Mouse (Mus musculus): Measurements from ENCODE around the gene Trim14. TPM values are rescaled to one million over a fixed set of nuclear protein-coding genes. Genes with fewer than 3 reads are reported as not detected.

Gene Trim14
- polyA plus RNA-seq, 1 experiment from 2014 or later, result 1.2 TPM

DNA sequence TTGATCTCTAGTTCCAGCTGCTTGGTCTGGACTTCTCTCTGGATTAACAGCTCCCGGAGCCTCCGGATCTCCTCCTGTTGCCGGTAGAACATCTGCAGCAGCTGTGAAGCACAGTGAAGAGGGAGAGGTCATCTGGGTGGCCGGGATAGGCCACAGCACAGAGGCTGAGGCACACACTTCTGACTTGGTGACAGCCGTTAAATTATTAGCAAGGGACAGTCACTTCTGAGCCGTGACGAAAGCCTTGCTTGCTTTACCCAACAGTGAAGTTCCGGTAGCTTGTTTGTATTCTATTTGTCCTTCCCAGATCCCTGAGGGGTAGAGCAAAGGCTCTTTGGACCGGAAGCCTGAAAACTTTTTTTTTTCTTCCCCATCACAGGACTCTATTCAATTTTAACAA lies 3.2 kb upstream of the Trim14 start:
- Histone ChIP-seq H3K4me1 (peaks cover 14% of the 10 kb centered on the region), H3K36me3 (no peaks in the 10 kb centered on the region), H3K27me3 (peaks cover 47% of the 10 kb centered on the region), H3K27ac (no peak overlapping the region), H3K9me3 (no peaks in the 10 kb centered on the region), H3K9ac (no peak overlapping the region), H3K4me2 (replicated peaks) (no peak overlapping the region), H3K4me3 (no peak overlapping the region)
- WGBS, result 52% methylated on average over 9 of the region's 9 CpGs
- no peak for ATAC-seq (ENCODE audit: low FRiP score, low read depth)

DNA sequence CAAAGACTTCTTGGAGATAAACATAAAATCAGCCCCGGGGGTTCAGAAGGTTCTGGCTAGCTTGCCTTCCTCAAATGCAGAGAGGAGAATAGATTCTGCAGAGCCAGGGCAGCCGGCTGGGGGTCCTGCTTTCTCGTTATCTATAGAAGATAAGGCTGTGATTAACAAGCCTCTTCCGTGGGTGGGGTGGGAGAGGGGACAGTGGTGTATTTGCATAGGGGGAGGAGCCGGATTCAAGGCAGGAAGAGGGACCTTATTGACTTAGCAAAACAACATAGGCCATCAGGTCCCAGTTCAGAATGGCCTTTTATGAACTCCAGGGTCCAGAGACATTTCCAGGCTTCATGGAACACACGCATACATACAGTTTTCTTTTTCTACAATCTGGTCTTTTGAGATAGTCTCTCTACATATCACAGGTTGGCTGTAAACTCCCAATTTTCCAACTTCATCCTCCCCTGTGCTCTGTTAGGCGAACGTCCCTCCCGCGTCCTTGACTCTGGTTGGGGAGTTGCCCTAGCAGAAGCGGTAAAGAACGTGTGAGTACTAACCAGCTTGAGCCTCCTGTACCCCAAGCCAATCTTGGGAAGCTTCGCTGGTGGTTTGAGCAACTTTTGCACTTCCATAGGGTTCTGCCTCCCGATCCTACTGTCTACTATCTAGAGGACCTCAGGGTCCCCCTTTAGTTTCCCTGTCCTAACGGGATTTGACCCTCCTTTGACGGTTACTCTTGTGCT lies 679 bp downstream of the Trim14 start:
- Histone ChIP-seq H3K36me3 (no peaks in the 10 kb centered on the region), H3K27ac (no peak overlapping the region), H3K4me2 (replicated peaks) (peak overlapping the region; percentile 83), H3K4me1 (peaks cover 17% of the 10 kb centered on the region), H3K27me3 (peaks cover 72% of the 10 kb centered on the region), H3K9ac (peak overlapping the region; percentile 65), H3K9me3 (no peaks in the 10 kb centered on the region), H3K4me3 (peak overlapping the region; percentile 58)
- no peak for ATAC-seq (ENCODE audit: low FRiP score, low read depth)
- 8% methylated on average over 16 of the region's 16 CpGs for WGBS

DNA sequence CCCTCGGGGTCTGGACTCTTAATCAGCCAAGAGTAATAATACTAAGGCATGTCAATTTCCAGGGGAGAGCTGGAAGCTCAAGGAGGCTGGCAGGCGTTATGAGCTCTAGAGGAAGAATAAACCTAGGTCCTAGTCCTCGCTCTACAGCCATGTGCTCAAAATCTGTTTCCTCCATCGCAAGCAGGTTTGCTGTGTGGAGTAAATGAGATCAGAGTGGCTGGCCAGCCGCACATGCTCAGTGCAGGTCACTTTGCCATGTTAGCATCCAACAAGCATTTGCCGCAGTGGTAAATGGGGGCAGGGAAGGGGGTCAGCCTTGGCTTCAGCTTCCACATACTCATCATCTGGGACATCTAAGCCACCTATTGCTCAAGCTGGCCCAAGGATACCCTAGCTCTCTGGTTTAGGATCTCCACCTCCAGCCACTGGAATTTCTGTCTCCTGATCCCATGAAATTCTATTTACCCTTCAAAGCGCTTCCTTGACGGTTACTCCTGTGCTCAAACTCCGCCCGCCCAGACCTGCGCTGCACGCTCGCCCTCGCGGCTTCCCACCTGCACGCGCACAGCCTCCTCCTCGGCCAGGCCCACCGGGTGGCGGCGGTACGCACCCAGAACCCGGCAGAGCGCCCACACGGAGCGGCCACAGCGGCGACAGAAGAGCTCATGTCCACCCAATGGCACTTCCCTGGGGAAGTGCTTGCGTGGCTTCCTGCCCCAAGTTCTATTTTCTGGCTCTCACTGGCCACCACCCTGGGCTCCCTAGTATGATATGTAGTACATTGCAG lies 1.8 kb downstream of the Trim14 start:
- peak overlapping the region; percentile 33 for H3K4me3 ChIP-seq
- no peak overlapping the region for H3K9ac ChIP-seq
- 9% methylated on average over 29 of the region's 29 CpGs for WGBS
- H3K4me1 ChIP-seq, result peaks cover 17% of the 10 kb centered on the region
- H3K36me3 ChIP-seq, result no peaks in the 10 kb centered on the region
- no peak for ATAC-seq (ENCODE audit: low FRiP score, low read depth)
- no peak overlapping the region for H3K27ac ChIP-seq
- H3K4me2 ChIP-seq (replicated peaks), result peak overlapping the region; percentile 59
- H3K9me3 ChIP-seq, result no peaks in the 10 kb centered on the region
- H3K27me3 ChIP-seq, result peaks cover 71% of the 10 kb centered on the region

DNA sequence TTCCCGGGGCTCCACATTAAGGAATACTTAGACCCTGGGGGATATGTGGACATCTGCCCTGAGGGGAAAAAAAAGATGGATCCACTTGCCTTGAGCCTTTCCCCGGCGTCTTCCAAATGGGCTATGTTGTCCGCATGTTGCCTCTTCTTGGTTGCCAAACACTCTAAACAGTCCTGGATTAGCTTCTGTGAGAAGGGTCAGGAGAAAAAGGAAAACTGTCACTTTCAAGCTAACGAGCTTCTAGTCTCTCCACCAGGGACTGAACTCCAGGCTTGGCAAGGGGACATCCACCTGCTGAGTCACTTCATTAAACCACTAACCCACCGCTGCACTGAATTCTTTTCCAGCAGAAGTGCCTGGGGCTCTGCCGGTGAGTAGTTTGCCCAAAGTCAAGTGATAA lies 3.0 kb downstream of the Trim14 start:
- Histone ChIP-seq H3K4me2 (replicated peaks) (no peak overlapping the region), H3K27me3 (peaks cover 62% of the 10 kb centered on the region), H3K4me1 (peaks cover 17% of the 10 kb centered on the region), H3K36me3 (no peaks in the 10 kb centered on the region), H3K9me3 (no peaks in the 10 kb centered on the region), H3K4me3 (no peak overlapping the region), H3K27ac (no peak overlapping the region), H3K9ac (no peak overlapping the region)
- ATAC-seq (ENCODE audit: low FRiP score, low read depth), result no peak
- 69% methylated on average over 7 of the region's 7 CpGs for WGBS

DNA sequence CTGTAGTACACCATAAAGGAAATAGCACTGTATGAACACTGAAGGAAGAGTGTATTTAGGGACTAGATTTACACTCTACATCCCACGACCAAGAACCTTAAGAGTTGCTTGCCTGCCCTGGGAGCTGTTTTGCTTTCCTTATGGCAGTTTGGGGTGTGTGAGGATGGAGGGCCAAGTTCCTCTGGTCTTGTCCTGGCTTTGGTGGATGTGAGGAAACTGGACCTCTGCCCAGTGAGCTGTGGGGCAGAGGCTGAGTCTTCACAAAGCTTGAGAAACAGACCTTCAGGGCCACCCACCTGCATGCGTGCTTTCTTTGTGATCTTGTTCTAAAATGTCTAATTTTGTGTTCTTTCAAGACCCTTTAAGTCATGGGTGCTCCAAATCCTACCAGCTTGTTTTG lies 3.4 kb downstream of the Trim14 start:
- Histone ChIP-seq H3K4me1 (peaks cover 18% of the 10 kb centered on the region), H3K27ac (no peak overlapping the region), H3K9me3 (no peaks in the 10 kb centered on the region), H3K4me2 (replicated peaks) (no peak overlapping the region), H3K27me3 (peaks cover 58% of the 10 kb centered on the region), H3K36me3 (no peaks in the 10 kb centered on the region), H3K4me3 (no peak overlapping the region), H3K9ac (no peak overlapping the region)
- ATAC-seq (ENCODE audit: low FRiP score, low read depth), result no peak
- WGBS, result 78% methylated on average over 2 of the region's 2 CpGs

DNA sequence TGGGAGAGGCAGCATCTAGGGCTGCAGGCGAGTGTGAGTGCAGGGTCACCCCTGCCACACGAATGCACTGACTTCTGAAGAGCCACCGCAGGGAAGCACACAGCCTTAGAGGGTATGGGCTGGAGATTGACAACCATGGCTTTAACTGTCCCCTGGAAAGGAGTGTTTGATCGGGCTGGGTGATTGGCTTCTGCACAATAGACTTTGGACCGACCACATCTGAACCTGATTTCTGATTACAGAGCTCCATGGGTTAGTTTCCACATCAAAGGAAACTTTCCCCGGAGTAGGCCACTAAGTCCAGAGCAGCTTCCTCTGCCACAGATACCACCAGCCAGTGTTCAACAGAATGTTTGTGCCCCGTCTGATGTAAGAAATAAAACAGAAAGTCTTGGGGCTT lies 6.2 kb downstream of the Trim14 start:
- Histone ChIP-seq H3K27ac (no peak overlapping the region), H3K27me3 (peaks cover 31% of the 10 kb centered on the region), H3K9ac (no peak overlapping the region), H3K4me2 (replicated peaks) (no peak overlapping the region), H3K4me1 (peaks cover 13% of the 10 kb centered on the region), H3K9me3 (no peaks in the 10 kb centered on the region), H3K36me3 (no peaks in the 10 kb centered on the region), H3K4me3 (no peak overlapping the region)
- 42% methylated on average over 7 of the region's 7 CpGs for WGBS
- no peak for ATAC-seq (ENCODE audit: low FRiP score, low read depth)

DNA sequence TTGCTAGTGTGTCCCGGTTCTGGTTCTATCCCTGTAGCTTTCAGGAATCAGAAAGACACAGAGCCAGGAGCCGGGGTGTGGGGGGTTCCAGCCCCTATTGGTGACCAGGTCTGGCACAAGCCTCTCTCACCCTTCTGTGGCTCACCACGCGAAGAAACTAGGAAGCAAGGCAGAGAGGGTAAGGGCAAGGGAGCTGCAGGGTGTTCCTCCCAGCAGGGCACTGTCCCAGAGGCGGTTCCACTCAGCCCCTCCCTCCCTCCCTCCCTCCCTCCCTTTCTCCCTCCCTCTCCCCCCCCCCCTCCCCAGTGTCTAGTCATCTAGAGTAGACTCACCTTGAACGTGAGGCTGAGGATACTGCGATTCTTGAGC lies 8.4 kb downstream of the Trim14 start:
- H3K36me3 ChIP-seq, result no peaks in the 10 kb centered on the region
- H3K9ac ChIP-seq, result no peak overlapping the region
- H3K4me3 ChIP-seq, result peak overlapping the region; percentile 22
- H3K4me1 ChIP-seq, result peaks cover 4% of the 10 kb centered on the region; the same call in 1 of the 2 replicates
- peaks cover 10% of the 10 kb centered on the region for H3K27me3 ChIP-seq
- WGBS, result 7% methylated on average over 4 of the region's 7 CpGs
- H3K27ac ChIP-seq, result no peak overlapping the region
- no peaks in the 10 kb centered on the region for H3K9me3 ChIP-seq
- ATAC-seq (ENCODE audit: low FRiP score, low read depth), result no peak
- H3K4me2 ChIP-seq (replicated peaks), result peak overlapping the region; percentile 60

DNA sequence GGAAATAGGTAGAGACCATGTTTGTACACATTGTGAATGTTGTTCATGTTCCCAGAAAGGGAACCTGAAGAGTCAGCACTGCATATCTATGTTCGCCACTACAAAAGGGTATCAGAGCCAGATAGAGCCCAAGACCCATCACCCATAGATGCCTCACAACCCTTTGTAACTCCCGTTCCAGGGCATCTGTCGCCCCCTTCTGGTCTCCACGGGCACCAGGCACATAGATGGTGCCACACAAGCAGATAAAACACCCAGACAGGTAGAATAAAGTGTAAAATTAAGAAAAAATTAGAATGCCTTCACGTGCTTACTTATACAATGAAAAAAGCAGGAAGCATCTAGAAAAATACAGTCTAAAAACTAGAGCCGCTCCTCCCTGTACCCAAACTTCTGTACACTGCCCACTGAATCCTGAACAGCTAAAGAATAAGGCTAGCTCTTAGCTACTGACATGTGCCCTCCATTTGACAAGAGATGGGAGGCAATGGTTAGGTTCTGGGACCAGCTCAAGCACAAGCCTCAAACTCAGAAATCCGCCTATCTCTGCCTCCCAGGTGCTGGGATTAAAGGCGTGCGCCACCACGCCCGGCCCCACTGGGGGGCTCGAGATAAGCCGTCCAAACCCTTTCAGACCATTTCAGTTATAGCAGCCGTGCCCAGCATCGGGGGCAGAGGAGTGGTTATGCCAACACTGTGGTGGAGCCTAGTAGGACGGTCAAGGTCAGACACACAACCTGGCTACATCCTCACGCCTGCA lies 9.0 kb downstream of the Trim14 start:
- no peak for ATAC-seq (ENCODE audit: low FRiP score, low read depth)
- 34% methylated on average over 17 of the region's 17 CpGs for WGBS
- peak overlapping the region; percentile 22 for H3K4me3 ChIP-seq

DNA sequence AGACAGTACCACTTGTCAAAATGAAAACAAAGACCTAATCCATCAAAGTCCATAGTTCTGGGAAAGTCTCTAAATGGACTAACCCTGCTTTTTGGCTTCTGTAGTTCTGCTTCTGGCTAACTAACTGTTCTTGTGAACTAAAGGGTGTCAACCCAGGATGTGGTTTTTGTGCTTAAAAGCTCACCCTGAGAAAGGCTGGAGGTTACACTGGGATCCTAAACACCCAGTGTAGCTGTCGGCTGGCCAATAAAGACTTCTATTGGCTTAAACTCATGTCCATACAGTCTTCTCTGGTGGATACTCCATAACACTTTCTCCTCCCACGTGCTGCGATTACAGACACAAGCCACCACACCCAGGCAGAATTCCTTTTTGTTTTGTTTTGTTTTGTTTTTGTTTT lies 9.7 kb downstream of the Trim14 start:
- H3K4me1 ChIP-seq, result peaks cover 4% of the 10 kb centered on the region; the same call in 1 of the 2 replicates

More for the DNA sequence above, 9.0 kb downstream of the Trim14 start:
- Histone ChIP-seq H3K9me3 (no peaks in the 10 kb centered on the region), H3K27ac (no peak overlapping the region), H3K27me3 (peaks cover 6% of the 10 kb centered on the region; the same call in 1 of the 2 replicates), H3K4me1 (peaks cover 4% of the 10 kb centered on the region; the same call in 1 of the 2 replicates), H3K4me2 (replicated peaks) (peak overlapping the region; percentile 60), H3K36me3 (no peaks in the 10 kb centered on the region), H3K9ac (no peak overlapping the region)

DNA sequence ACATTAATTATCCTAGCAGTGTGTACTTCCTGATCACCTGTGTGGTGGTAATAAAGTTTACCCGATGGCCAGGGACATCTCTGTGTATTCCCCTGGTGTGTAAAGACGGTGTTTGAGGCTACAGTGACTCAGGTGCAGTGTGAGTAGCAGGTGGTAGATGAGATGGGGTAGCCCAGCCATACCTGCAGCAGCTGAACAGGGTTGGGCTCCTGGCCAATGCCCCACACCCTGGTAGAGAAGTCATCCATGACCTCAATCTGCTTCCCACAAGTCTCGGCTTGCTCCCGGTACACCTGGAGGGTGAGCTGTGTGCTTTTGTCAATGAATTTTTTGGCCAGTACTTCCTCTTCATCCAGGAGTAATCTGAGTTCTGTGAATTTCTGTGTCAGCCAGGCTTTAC lies 12.6 kb downstream of the Trim14 start:
- Histone ChIP-seq H3K9ac (no peak overlapping the region), H3K36me3 (no peaks in the 10 kb centered on the region), H3K9me3 (no peaks in the 10 kb centered on the region), H3K4me2 (replicated peaks) (no peak overlapping the region), H3K4me1 (peaks cover 9% of the 10 kb centered on the region), H3K27me3 (no peaks in the 10 kb centered on the region), H3K4me3 (no peak overlapping the region), H3K27ac (no peak overlapping the region)
- 78% methylated on average over 4 of the region's 4 CpGs for WGBS
- ATAC-seq (ENCODE audit: low FRiP score, low read depth), result no peak

More for the DNA sequence above, 9.7 kb downstream of the Trim14 start:
- Histone ChIP-seq H3K4me2 (replicated peaks) (no peak overlapping the region), H3K27me3 (no peaks in the 10 kb centered on the region), H3K4me3 (no peak overlapping the region), H3K9ac (no peak overlapping the region), H3K36me3 (no peaks in the 10 kb centered on the region), H3K27ac (no peak overlapping the region), H3K9me3 (no peaks in the 10 kb centered on the region)
- 87% methylated on average over 3 of the region's 3 CpGs for WGBS
- no peak for ATAC-seq (ENCODE audit: low FRiP score, low read depth)

DNA sequence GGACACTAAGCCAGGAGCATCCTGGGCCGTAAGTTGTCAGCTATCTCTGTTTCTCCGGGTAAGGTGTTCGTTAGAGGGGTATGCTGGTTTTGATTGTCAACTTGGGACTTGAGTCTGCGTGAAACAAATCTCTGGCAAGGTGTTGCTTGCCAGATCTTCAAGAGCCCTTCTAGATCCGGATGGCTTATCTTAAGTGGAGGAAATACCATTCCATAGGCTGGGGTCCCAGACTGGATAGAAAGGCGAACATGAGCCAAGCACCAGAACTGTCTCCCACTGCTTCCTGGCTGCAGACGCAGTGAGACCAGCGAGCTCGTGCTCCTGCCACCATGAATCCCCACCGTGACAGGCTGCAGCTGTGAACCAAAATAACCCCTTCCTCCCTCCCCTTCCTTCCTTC lies 14.5 kb downstream of the Trim14 start:
- Histone ChIP-seq H3K27me3 (no peaks in the 10 kb centered on the region), H3K36me3 (no peaks in the 10 kb centered on the region), H3K27ac (no peak overlapping the region), H3K4me1 (peaks cover 4% of the 10 kb centered on the region), H3K9me3 (no peaks in the 10 kb centered on the region), H3K9ac (no peak overlapping the region), H3K4me3 (no peak overlapping the region), H3K4me2 (replicated peaks) (no peak overlapping the region)
- ATAC-seq (ENCODE audit: low FRiP score, low read depth), result no peak
- WGBS, result 78% methylated on average over 10 of the region's 10 CpGs

DNA sequence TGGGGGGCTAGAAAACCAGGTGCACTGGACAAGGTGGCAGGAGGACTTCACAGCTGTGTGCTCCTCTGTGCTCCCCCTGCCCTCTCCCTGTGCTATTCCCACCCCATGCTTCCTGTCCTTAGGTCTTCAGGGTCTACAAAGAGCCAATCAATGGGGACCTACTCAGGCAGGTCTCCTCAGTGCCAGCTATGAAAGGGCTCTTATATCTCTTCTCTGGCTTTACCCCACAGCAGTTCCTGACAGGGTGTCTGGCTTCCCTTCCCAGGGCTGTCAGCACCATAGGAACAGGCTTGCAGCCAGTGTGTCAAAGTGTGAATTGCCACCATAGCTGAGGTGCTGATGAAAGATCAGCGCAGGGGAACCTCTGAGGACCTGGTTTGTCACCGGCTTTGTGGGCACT lies 15.4 kb downstream of the Trim14 start:
- H3K9ac ChIP-seq, result no peak overlapping the region
- H3K27ac ChIP-seq, result no peak overlapping the region
- H3K4me2 ChIP-seq (replicated peaks), result no peak overlapping the region
- no peaks in the 10 kb centered on the region for H3K27me3 ChIP-seq
- no peak overlapping the region for H3K4me3 ChIP-seq
- no peaks in the 10 kb centered on the region for H3K36me3 ChIP-seq
- H3K4me1 ChIP-seq, result peaks cover 4% of the 10 kb centered on the region
- H3K9me3 ChIP-seq, result no peaks in the 10 kb centered on the region
- WGBS, result 72% methylated on average over 2 of the region's 2 CpGs
- ATAC-seq (ENCODE audit: low FRiP score, low read depth), result no peak
